Mouse (Mus musculus) small intestine, adult 2 months (tissue): Measurements from ENCODE around the gene H2al1d. TPM values are rescaled to one million over a fixed set of nuclear protein-coding genes. Genes with fewer than 3 reads are reported as not detected.
"Not testable (repeated sequence)": the region's sequence is repeated elsewhere in the genome, so short reads cannot be mapped to it uniquely, and the experiment has no call there.

ENCODE experiments used
- H3K27ac ChIP-seq: fragments of 200-500 bp; 2 replicates; pipeline ENCODE4 v1.5.1; 2012; ENCODE audit warnings: low read depth, low read length, control low read depth, inconsistent platforms; ENCODE audit not compliant: insufficient read depth
- H3K27me3 ChIP-seq: fragments of 200-500 bp; 2 replicates; pipeline ENCODE4 v1.6.1; 2012; ENCODE audit warnings: mild to moderate bottlenecking, moderate library complexity, low read length, inconsistent platforms; ENCODE audit not compliant: control insufficient read depth, insufficient read depth
- H3K36me3 ChIP-seq: fragments of 200-500 bp; 2 replicates; pipeline ENCODE4 v1.6.1; 2012; ENCODE audit warnings: mild to moderate bottlenecking, low read length, control low read depth, inconsistent platforms; ENCODE audit not compliant: control insufficient read depth, insufficient read depth
- H3K4me1 ChIP-seq: fragments of 200-500 bp; 2 replicates; pipeline ENCODE4 v1.6.1; 2012; ENCODE audit warnings: low read length, inconsistent platforms, mixed read lengths; ENCODE audit not compliant: control insufficient read depth, insufficient read depth, insufficient read length
- H3K4me3 ChIP-seq: fragments of 200-500 bp; 2 replicates; pipeline ENCODE4 v1.5.1; 2012; ENCODE audit warnings: low read depth, mild to moderate bottlenecking, control low read depth, inconsistent platforms, low read length, moderate library complexity
- CTCF ChIP-seq: fragments of 200-500 bp; IDR thresholded peaks from 2 replicates; pipeline ENCODE4 v1.5.1; 2012; ENCODE audit warnings: low read depth, mild to moderate bottlenecking, control low read depth, inconsistent platforms, low read length, moderate library complexity, mixed read lengths; ENCODE audit not compliant: insufficient replicate concordance, insufficient read length; ENCODE audit errors: extremely low read depth
- POLR2A ChIP-seq: fragments of 200-500 bp; IDR thresholded peaks from 2 replicates; pipeline ENCODE4 v1.6.1; 2012; ENCODE audit warnings: low read depth, mild to moderate bottlenecking, control low read depth, inconsistent platforms, low read length, moderate library complexity
- WGBS: fragments of 180-500 bp; shearing (Covaris S2); methylation state at CpG from one replicate; pipeline ENCODE4 v1.1.7; 2018; 5-methylcytosine and 5-hydroxymethylcytosine counted together
- polyA plus RNA-seq: library from polyadenylated mRNA; depleted of rRNA; stranded (reverse); fragments of >200 nt; gene quantifications from 2 replicates; pipeline ENCODE4 v1.2.3, GENCODE M21; 2012

The H2al1d gene
- polyA plus RNA-seq, 1 experiment, result not detected

DNA sequence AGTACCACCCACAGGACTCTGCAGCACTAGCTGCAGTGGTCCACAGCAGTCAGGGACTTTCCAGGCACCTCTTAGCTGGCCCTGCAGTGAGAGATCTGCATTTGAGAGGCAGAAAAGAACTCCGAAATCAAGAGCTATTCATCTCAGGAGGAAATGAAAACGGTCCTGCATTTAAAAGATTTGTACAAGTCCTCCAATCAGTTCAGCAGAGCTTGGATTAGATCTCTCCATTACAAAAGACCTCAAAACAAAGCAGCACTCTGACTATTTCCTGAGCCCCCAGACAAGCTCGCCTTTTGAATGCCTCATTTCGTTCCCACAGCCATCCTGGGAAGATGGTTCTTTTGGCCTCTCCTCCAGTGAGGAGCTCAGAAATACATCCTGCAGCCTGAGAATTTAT, 19.4 kb upstream of the H2al1d start:
- Histone ChIP-seq H3K27ac (no peak overlapping the region), H3K4me3 (no peak overlapping the region), H3K27me3 (no peaks in the 10 kb centered on the region), H3K36me3 (no peaks in the 10 kb centered on the region), H3K4me1 (no peaks in the 10 kb centered on the region)
- WGBS, result 78% methylated on average over 4 of the region's 4 CpGs
- TF ChIP-seq CTCF, result no peak
- no peak for TF ChIP-seq POLR2A

DNA sequence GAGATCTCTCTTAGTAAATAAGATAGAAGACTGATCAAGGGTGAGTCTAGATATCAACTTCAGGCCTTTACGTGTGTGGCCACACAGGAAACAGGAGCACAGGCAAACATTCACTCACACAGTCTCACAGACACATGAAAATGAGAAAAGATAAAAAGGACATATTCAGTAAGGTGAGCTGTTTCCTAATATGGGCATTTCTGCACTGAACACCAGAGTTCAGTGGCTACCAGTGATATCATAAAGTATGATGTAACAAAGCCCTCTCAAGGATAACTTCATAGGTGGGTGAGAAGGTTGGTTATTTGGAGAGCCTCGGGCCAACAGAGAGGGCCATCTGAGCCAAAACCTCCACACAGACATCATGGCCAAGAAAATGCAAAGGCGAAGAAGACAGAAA, 9.7 kb upstream of the H2al1d start, which contains the start of gene H2al1a:
Gene H2al1a, plus strand, starts transcription at position 301 of the 400 bp plus-strand sequence.
- not testable (repeated sequence) for H3K36me3 ChIP-seq, H3K4me3 ChIP-seq, H3K27ac ChIP-seq, H3K4me1 ChIP-seq, H3K27me3 ChIP-seq
- WGBS, result no CpG with 5 or more reads among the region's 3 CpGs

DNA sequence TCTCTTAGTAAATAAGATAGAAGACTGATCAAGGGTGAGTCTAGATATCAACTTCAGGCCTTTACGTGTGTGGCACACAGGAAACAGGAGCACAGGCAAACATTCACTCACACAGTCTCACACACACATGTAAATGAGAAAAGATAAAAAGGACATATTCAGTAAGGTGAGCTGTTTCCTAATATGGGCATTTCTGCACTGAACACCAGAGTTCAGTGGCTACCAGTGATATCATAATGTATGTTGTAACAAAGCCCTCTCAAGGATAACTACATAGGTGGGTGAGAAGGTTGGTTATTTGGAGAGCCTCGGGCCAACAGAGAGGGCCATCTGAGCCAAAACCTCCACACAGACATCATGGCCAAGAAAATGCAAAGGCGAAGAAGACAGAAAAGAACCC, 6.5 kb upstream of the H2al1d start, which contains the start of gene H2al1b:
Gene H2al1b, plus strand, starts transcription at position 301 of the 400 bp plus-strand sequence.
- H3K36me3 ChIP-seq, H3K27me3 ChIP-seq, H3K4me3 ChIP-seq, H3K27ac ChIP-seq, H3K4me1 ChIP-seq: not testable (repeated sequence)
- WGBS, result 86% methylated on average over 1 of the region's 3 CpGs

DNA sequence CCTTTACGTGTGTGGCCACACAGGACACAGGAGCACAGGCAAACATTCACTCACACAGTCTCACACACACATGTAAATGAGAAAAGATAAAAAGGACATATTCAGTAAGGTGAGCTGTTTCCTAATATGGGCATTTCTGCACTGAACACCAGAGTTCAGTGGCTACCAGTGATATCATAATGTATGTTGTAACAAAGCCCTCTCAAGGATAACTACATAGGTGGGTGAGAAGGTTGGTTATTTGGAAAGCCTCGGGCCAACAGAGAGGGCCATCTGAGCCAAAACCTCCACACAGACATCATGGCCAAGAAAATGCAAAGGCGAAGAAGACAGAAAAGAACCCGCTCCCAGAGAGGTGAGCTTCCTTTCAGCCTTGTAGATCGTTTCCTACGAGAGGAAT, 3.3 kb upstream of the H2al1d start, which contains the start of gene H2al1c:
Gene H2al1c, plus strand, starts transcription at position 301 of the 400 bp plus-strand sequence.
- 87% methylated on average over 3 of the region's 6 CpGs for WGBS
- H3K27ac ChIP-seq, H3K4me3 ChIP-seq, H3K27me3 ChIP-seq, H3K36me3 ChIP-seq, H3K4me1 ChIP-seq: not testable (repeated sequence)

DNA sequence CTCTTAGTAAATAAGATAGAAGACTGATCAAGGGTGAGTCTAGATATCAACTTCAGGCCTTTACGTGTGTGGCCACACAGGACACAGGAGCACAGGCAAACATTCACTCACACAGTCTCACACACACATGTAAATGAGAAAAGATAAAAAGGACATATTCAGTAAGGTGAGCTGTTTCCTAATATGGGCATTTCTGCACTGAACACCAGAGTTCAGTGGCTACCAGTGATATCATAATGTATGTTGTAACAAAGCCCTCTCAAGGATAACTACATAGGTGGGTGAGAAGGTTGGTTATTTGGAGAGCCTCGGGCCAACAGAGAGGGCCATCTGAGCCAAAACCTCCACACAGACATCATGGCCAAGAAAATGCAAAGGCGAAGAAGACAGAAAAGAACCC, 3.0 kb downstream of the H2al1d start, which contains the start of gene H2al1e:
Gene H2al1e, plus strand, starts transcription at position 301 of the 400 bp plus-strand sequence.
- H3K4me3 ChIP-seq, H3K4me1 ChIP-seq, H3K27ac ChIP-seq, H3K27me3 ChIP-seq, H3K36me3 ChIP-seq: not testable (repeated sequence)
- WGBS, result no CpG with 5 or more reads among the region's 3 CpGs

DNA sequence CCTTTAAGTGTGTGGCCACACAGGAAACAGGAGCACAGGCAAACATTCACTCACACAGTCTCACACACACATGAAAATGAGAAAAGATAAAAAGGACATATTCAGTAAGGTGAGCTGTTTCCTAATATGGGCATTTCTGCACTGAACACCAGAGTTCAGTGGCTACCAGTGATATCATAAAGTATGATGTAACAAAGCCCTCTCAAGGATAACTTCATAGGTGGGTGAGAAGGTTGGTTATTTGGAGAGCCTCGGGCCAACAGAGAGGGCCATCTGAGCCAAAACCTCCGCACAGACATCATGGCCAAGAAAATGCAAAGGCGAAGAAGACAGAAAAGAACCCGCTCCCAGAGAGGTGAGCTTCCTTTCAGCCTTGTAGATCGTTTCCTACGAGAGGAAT, 6.2 kb downstream of the H2al1d start, which contains the start of gene H2al1f:
Gene H2al1f, plus strand, starts transcription at position 301 of the 400 bp plus-strand sequence.
- H3K27me3 ChIP-seq, H3K36me3 ChIP-seq, H3K4me3 ChIP-seq, H3K27ac ChIP-seq, H3K4me1 ChIP-seq: not testable (repeated sequence)
- no CpG with 5 or more reads among the region's 6 CpGs for WGBS

DNA sequence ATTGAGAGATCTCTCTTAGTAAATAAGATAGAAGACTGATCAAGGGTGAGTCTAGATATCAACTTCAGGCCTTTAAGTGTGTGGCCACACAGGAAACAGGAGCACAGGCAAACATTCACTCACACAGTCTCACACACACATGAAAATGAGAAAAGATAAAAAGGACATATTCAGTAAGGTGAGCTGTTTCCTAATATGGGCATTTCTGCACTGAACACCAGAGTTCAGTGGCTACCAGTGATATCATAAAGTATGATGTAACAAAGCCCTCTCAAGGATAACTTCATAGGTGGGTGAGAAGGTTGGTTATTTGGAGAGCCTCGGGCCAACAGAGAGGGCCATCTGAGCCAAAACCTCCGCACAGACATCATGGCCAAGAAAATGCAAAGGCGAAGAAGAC, 9.3 kb downstream of the H2al1d start, which contains the start of gene H2al1g:
Gene H2al1g, plus strand, starts transcription at position 301 of the 400 bp plus-strand sequence.
- WGBS, result no CpG with 5 or more reads among the region's 3 CpGs
- H3K4me1 ChIP-seq, H3K4me3 ChIP-seq, H3K27ac ChIP-seq, H3K36me3 ChIP-seq, H3K27me3 ChIP-seq: not testable (repeated sequence)

DNA sequence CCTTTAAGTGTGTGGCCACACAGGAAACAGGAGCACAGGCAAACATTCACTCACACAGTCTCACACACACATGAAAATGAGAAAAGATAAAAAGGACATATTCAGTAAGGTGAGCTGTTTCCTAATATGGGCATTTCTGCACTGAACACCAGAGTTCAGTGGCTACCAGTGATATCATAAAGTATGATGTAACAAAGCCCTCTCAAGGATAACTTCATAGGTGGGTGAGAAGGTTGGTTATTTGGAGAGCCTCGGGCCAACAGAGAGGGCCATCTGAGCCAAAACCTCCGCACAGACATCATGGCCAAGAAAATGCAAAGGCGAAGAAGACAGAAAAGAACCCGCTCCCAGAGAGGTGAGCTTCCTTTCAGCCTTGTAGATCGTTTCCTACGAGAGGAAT, 12.6 kb downstream of the H2al1d start, which contains the start of gene H2al1h:
Gene H2al1h, plus strand, starts transcription at position 301 of the 400 bp plus-strand sequence.
- not testable (repeated sequence) for H3K27me3 ChIP-seq, H3K4me3 ChIP-seq, H3K27ac ChIP-seq, H3K4me1 ChIP-seq, H3K36me3 ChIP-seq
- no CpG with 5 or more reads among the region's 6 CpGs for WGBS

DNA sequence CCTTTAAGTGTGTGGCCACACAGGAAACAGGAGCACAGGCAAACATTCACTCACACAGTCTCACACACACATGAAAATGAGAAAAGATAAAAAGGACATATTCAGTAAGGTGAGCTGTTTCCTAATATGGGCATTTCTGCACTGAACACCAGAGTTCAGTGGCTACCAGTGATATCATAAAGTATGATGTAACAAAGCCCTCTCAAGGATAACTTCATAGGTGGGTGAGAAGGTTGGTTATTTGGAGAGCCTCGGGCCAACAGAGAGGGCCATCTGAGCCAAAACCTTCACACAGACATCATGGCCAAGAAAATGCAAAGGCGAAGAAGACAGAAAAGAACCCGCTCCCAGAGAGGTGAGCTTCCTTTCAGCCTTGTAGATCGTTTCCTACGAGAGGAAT, 15.7 kb downstream of the H2al1d start, which contains the start of gene H2al1i:
Gene H2al1i, plus strand, starts transcription at position 301 of the 400 bp plus-strand sequence.
- not testable (repeated sequence) for H3K36me3 ChIP-seq, H3K27ac ChIP-seq, H3K4me1 ChIP-seq, H3K27me3 ChIP-seq, H3K4me3 ChIP-seq
- WGBS, result no CpG with 5 or more reads among the region's 5 CpGs

DNA sequence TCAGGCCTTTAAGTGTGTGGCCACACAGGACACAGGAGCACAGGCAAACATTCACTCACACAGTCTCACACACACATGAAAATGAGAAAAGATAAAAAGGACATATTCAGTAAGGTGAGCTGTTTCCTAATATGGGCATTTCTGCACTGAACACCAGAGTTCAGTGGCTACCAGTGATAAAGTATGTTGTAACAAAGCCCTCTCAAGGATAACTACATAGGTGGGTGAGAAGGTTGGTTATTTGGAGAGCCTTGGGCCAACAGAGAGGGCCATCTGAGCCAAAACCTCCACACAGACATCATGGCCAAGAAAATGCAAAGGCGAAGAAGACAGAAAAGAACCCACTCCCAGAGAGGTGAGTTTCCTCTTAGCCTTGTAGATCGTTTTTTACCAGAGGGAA, 18.9 kb downstream of the H2al1d start, which contains the start of gene H2al1j:
Gene H2al1j, plus strand, starts transcription at position 301 of the 400 bp plus-strand sequence.
- not testable (repeated sequence) for H3K4me1 ChIP-seq, H3K36me3 ChIP-seq, H3K27ac ChIP-seq, H3K27me3 ChIP-seq, H3K4me3 ChIP-seq
- 94% methylated on average over 2 of the region's 2 CpGs for WGBS
